Mouse (Mus musculus): ENCODE measurements around the gene Coq10b. TPM values are rescaled to one million over a fixed set of nuclear protein-coding genes. Genes with fewer than 3 reads are reported as not detected.
"Not testable (repeated sequence)": the region's sequence is repeated elsewhere in the genome, so short reads cannot be mapped to it uniquely, and the experiment has no call there.

Gene Coq10b
- total RNA-seq (2014; fragmentation: Nextera tagmentation) (29.8 and 50.3 TPM in 2 replicates), total RNA-seq (2017) (36.2 and 48.2 TPM in 2 replicates), polyA plus RNA-seq (2012) (3.6 and 4.7 TPM in 2 replicates)

DNA sequence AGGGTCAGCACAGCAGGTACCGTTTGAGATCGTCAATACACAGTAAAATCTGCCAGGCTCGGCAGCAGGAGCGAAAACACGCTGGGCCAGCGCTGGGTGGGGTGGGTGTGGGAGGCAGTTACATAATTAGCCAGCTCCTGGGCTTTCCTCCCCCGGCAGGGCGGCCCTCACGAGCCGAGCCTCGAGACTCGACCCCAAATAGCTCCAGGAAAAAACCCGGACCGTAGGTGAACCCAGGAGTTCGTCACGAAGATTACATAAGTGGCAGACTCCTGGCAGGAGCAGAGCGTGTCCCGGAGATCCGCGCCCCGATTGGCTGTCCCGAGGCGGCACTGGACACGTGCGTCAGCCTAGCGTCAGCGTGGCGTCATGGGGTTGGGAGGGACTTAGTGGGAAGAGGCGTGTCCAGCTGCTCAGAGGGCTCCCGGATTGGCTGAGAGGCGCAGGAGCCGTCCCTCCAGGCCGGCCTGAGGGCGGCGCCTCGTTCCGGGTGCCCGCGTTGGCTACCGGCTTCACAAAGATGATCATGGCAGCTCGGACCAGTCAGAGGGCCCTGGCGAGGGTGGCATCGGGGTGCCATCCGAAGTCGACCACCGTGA, at the start of gene Coq10b:
Coq10b (plus strand) TSS at position 416 of the 599 bp plus-strand sequence.
- peaks cover 22% of the 10 kb centered on the region for H3K36me3 ChIP-seq (replicated peaks)
- TF ChIP-seq GATA1 (IDR thresholded peaks at IDR 0.05; ENCODE audit: borderline replicate concordance, low read length), result no peak
- no peak for TF ChIP-seq CTCF (IDR thresholded peaks at IDR 0.05; ENCODE audit: low read depth, low read length)
- no peak for TF ChIP-seq GATA2 (IDR thresholded peaks at IDR 0.05; ENCODE audit: borderline replicate concordance, low read depth, low read length)
- no peak for TF ChIP-seq TAL1 (conservative IDR thresholded peaks at IDR 0.05; ENCODE audit: low read depth, low read length)
- TF ChIP-seq POLR2AphosphoS5 (IDR thresholded peaks at IDR 0.05; ENCODE audit: insufficient replicate concordance, low read depth, low read length), result no peak
- H3K27me3 ChIP-seq (ENCODE audit: insufficient read depth, low read length), result no peaks in the 10 kb centered on the region
- ATAC-seq (ENCODE audit: extremely low read depth, insufficient number of reproducible peaks, low FRiP score, poor library complexity, severe bottlenecking) (peak; percentile 100), DNase-seq (ENCODE audit: low spot score) (peak; percentile 100)
- peak within 1 kb of the TSS; percentile 81 for H3K4me3 ChIP-seq (ENCODE audit: low read depth, low read length)
- peaks cover 40% of the 10 kb centered on the region for H3K4me1 ChIP-seq (ENCODE audit: insufficient read depth, low read depth, low read length)
- peaks cover 5% of the 10 kb centered on the region; the same call in 1 of the 2 replicates for H3K9me3 ChIP-seq (replicated peaks)

DNA sequence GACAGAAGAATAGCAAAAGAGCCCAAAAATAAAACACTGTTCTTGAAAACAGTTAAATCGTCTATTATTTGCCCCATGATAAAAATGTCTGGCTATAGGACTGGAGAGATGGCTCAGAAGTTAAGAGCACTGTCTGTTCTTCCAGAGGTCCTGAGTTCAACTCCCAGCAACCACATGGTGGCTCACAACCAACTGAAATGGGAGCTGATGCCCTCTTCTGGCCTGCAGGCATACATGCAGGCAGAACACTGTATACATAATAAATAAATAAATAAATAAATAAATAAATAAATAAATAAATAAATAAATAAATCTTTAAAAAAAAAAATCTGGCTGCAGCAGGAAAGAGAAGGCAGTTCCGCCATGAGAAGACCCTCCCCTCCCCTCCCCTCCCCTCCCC, 44.3 kb upstream of the Coq10b start:
- not testable (repeated sequence) for DNase-seq (ENCODE audit: low spot score); ATAC-seq (ENCODE audit: extremely low read depth, insufficient number of reproducible peaks, low FRiP score, poor library complexity, severe bottlenecking); H3K9me3 ChIP-seq (replicated peaks); H3K4me3 ChIP-seq (ENCODE audit: low read depth, low read length); H3K27me3 ChIP-seq (ENCODE audit: insufficient read depth, low read length); H3K4me1 ChIP-seq (ENCODE audit: insufficient read depth, low read depth, low read length)
- peaks cover 89% of the 10 kb centered on the region for H3K36me3 ChIP-seq (replicated peaks)

DNA sequence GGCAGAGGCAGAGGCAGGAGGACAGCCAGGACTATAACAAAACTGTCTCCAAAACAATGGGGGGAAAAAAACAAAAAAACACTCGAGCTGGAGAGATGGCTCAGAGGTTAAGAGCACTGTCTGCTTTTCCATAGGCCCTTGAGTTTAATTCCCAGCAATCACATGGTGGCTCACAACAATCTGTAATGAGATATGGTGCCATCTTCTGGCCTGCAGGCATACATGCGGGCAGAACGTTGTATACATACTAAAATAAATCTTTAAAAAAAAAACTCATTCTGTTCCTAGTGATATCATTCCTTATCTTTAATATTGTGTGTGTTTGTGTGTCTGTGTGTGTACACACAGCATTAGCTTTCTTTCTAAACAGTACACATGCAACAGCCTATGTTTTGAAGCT, 40.1 kb upstream of the Coq10b start:
- TF ChIP-seq GATA2 (IDR thresholded peaks at IDR 0.05; ENCODE audit: borderline replicate concordance, low read depth, low read length) (no peak), GATA1 (IDR thresholded peaks at IDR 0.05; ENCODE audit: borderline replicate concordance, low read length) (no peak), TAL1 (conservative IDR thresholded peaks at IDR 0.05; ENCODE audit: low read depth, low read length) (no peak), CTCF (IDR thresholded peaks at IDR 0.05; ENCODE audit: low read depth, low read length) (no peak), POLR2AphosphoS5 (IDR thresholded peaks at IDR 0.05; ENCODE audit: insufficient replicate concordance, low read depth, low read length) (no peak)
- peaks cover 91% of the 10 kb centered on the region for H3K36me3 ChIP-seq (replicated peaks)
- 0 out of 2 replicates have a peak, but pooled peaks have one; percentile 28 for ATAC-seq (ENCODE audit: extremely low read depth, insufficient number of reproducible peaks, low FRiP score, poor library complexity, severe bottlenecking)
- H3K27me3 ChIP-seq (ENCODE audit: insufficient read depth, low read length), result no peaks in the 10 kb centered on the region
- DNase-seq (ENCODE audit: low spot score), result no peak
- no peaks in the 10 kb centered on the region for H3K9me3 ChIP-seq (replicated peaks)
- no peaks in the 10 kb centered on the region; the same call in 1 of the 2 replicates for H3K4me1 ChIP-seq (ENCODE audit: insufficient read depth, low read depth, low read length)
- no peak overlapping the region for H3K4me3 ChIP-seq (ENCODE audit: low read depth, low read length)

DNA sequence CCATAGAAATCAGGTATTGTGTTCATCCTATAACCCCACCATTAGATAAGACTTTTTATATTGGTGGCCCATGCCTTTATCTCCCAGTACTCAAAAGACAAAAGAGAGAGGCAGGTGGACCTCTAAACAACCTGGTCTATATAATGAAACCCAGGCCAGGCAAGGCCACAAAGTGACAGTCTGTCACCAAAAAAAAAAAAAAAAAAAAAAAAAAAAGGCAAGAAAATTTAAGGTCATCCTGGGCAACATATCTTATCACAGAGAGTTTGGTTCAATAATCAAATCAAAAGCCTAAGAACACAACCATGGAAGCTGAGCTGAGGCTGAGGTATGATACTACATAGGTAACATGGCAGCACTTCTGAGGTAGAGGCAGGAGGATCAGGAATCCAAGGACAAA, 30.7 kb upstream of the Coq10b start:
- no peak for ATAC-seq (ENCODE audit: extremely low read depth, insufficient number of reproducible peaks, low FRiP score, poor library complexity, severe bottlenecking)
- no peak for DNase-seq (ENCODE audit: low spot score)
- H3K36me3 ChIP-seq (replicated peaks), result peaks cover 62% of the 10 kb centered on the region

DNA sequence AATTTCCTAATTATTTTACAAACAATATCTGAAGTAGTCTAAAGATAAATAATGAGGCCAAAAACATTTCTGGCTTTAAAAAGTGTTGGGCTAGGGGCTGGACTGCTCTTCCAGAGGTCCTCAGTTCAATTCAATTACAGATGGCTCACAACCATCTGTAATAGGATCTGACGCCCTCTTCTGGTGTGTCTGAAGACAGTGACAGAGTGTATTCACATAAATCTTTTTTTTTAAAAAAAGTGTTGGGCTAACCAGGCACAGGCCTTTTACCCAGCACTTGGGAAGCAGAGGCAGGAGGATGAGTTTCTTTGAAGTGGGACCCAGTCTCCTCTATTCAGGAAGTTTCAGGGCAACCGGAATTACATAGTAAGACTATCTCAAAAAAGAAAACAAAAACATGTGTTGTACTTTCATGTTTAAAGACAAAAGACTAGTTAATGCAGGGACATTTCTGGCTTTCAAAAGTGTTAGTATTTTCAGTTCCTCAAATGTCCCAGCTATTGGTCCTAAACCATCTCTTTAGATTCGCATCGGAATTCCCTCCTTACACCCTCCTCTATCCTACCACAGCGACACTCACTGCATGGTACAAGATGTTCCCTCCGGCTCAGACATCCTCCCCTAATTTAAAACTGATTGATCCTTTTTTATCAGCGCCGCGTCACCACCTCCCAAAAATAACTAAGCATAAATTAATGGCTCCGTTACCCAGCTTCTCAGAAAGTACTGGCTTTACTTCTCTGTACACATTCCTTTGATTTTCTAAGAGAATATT, 26.7 kb upstream of the Coq10b start:
- Histone ChIP-seq H3K4me3 (ENCODE audit: low read depth, low read length) (peak overlapping the region; percentile 91), H3K9me3 (replicated peaks) (no peaks in the 10 kb centered on the region), H3K4me1 (ENCODE audit: insufficient read depth, low read depth, low read length) (peaks cover 65% of the 10 kb centered on the region), H3K27me3 (ENCODE audit: insufficient read depth, low read length) (no peaks in the 10 kb centered on the region), H3K36me3 (replicated peaks) (peaks cover 24% of the 10 kb centered on the region)
- peak; percentile 11 for DNase-seq (ENCODE audit: low spot score)
- ATAC-seq (ENCODE audit: extremely low read depth, insufficient number of reproducible peaks, low FRiP score, poor library complexity, severe bottlenecking), result no peak
- TF ChIP-seq TAL1 (conservative IDR thresholded peaks at IDR 0.05; ENCODE audit: low read depth, low read length) (no peak), GATA1 (IDR thresholded peaks at IDR 0.05; ENCODE audit: borderline replicate concordance, low read length) (no peak), GATA2 (IDR thresholded peaks at IDR 0.05; ENCODE audit: borderline replicate concordance, low read depth, low read length) (no peak), CTCF (IDR thresholded peaks at IDR 0.05; ENCODE audit: low read depth, low read length) (no peak), POLR2AphosphoS5 (IDR thresholded peaks at IDR 0.05; ENCODE audit: insufficient replicate concordance, low read depth, low read length) (no peak)

More for the DNA sequence above, 30.7 kb upstream of the Coq10b start:
- no peaks in the 10 kb centered on the region for H3K9me3 ChIP-seq (replicated peaks)
- no peak overlapping the region for H3K4me3 ChIP-seq (ENCODE audit: low read depth, low read length)
- no peaks in the 10 kb centered on the region for H3K27me3 ChIP-seq (ENCODE audit: insufficient read depth, low read length)
- H3K4me1 ChIP-seq (ENCODE audit: insufficient read depth, low read depth, low read length), result peaks cover 51% of the 10 kb centered on the region
- TF ChIP-seq GATA1 (IDR thresholded peaks at IDR 0.05; ENCODE audit: borderline replicate concordance, low read length) (no peak), GATA2 (IDR thresholded peaks at IDR 0.05; ENCODE audit: borderline replicate concordance, low read depth, low read length) (no peak), POLR2AphosphoS5 (IDR thresholded peaks at IDR 0.05; ENCODE audit: insufficient replicate concordance, low read depth, low read length) (no peak), TAL1 (conservative IDR thresholded peaks at IDR 0.05; ENCODE audit: low read depth, low read length) (no peak), CTCF (IDR thresholded peaks at IDR 0.05; ENCODE audit: low read depth, low read length) (no peak)

DNA sequence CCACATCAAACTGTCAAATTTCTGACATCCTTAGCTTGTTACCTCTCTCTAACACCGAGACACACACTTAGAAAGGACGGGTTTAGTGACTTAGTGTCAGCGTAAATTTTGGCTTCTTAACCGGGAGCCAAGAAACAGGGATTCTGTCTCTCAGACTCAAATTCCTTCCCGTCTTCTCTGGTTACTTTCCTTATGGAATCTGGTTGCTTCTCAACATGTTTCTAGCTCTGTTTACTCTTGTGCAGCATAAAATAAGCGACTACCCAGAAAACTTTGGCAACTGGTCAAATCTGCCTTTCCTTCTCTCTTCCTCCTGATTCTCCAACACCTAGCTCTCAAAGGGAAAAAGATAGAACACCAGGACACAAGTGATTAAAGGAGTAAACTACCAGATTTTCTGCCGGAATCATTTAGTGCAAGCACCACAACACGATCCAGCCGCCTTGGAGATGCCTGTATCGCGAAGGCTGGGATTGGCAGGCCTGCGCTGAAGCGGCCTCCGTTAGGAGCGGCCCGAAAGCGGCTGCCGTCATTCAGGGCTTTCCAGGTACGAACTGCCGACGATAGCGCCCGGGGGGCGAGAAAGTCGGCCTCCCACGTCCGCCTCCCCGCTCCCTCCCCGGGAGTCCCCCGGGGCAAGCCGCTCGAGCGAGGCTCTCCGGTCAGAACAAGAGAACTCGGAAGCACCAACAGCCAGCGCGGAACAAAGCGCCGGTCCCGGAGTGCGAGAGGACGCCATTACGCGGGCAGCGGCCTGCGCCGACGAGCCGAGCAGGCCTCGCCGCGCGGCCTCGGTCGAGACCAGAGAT, 25.9 kb upstream of the Coq10b start:
- DNase-seq (ENCODE audit: low spot score), result peak; percentile 18
- H3K4me1 ChIP-seq (ENCODE audit: insufficient read depth, low read depth, low read length), result peaks cover 67% of the 10 kb centered on the region
- no peaks in the 10 kb centered on the region for H3K9me3 ChIP-seq (replicated peaks)
- TF ChIP-seq TAL1 (conservative IDR thresholded peaks at IDR 0.05; ENCODE audit: low read depth, low read length) (no peak), CTCF (IDR thresholded peaks at IDR 0.05; ENCODE audit: low read depth, low read length) (no peak), GATA1 (IDR thresholded peaks at IDR 0.05; ENCODE audit: borderline replicate concordance, low read length) (no peak), GATA2 (IDR thresholded peaks at IDR 0.05; ENCODE audit: borderline replicate concordance, low read depth, low read length) (no peak), POLR2AphosphoS5 (IDR thresholded peaks at IDR 0.05; ENCODE audit: insufficient replicate concordance, low read depth, low read length) (no peak)
- ATAC-seq (ENCODE audit: extremely low read depth, insufficient number of reproducible peaks, low FRiP score, poor library complexity, severe bottlenecking), result no peak
- peaks cover 19% of the 10 kb centered on the region for H3K36me3 ChIP-seq (replicated peaks)
- no peaks in the 10 kb centered on the region for H3K27me3 ChIP-seq (ENCODE audit: insufficient read depth, low read length)
- H3K4me3 ChIP-seq (ENCODE audit: low read depth, low read length), result peak overlapping the region; percentile 91
